Mouse (Mus musculus): ENCODE measurements around the gene Galnt14. TPM values are rescaled to one million over a fixed set of nuclear protein-coding genes. Genes with fewer than 3 reads are reported as not detected.

The Galnt14 gene
- total RNA-seq, 2 experiments from 2014 or later: 18.2 to 19.1 TPM

- intact Hi-C loops (cut with DNase I): no loop called here
- no peak for DNase-seq (ENCODE audit: low spot score in 2 of 2)
Observed at GRCm38 (mm10) chr17:73540409-73541232, 169.6 kb downstream of the Galnt14 start.

- intact Hi-C loops (cut with DNase I): no loop called here
- no peak for DNase-seq (ENCODE audit: low spot score in 2 of 2)
Observed at GRCm38 (mm10) chr17:73531896-73532295, 178.4 kb downstream of the Galnt14 start.

GRCm38 (mm10) chr17:73522169-73522568, 188.1 kb downstream of the Galnt14 start:
- intact Hi-C loops (cut with DNase I): no loop called here
- DNase-seq (ENCODE audit: low spot score in 2 of 2): no peak

- intact Hi-C loops (cut with DNase I): loop anchor here (1.0 to 5.0 kb wide), 3 partner anchors 38 to 194 kb away; no protein-coding TSS in a partner anchor
- peak; percentile 32 to 44 for DNase-seq (ENCODE audit: low spot score in 2 of 2)
Observed at GRCm38 (mm10) chr17:73519350-73519749, 190.9 kb downstream of the Galnt14 start.

GRCm38 (mm10) chr17:73518359-73518758, 191.9 kb downstream of the Galnt14 start:
- intact Hi-C loops (cut with DNase I): loop anchor here (5.0 kb wide), 2 partner anchors 39 to 131 kb away; no protein-coding TSS in a partner anchor
- peak; percentile 44 to 50 for DNase-seq (ENCODE audit: low spot score in 2 of 2)

GRCm38 (mm10) chr17:73515506-73515905, 194.7 kb downstream of the Galnt14 start:
- peak; percentile 22 to 45 for DNase-seq (ENCODE audit: low spot score in 2 of 2)
- intact Hi-C loops (cut with DNase I): loop anchor here (5.0 kb wide), 2 partner anchors 42 to 128 kb away; no protein-coding TSS in a partner anchor

GRCm38 (mm10) chr17:73514862-73515261, 195.4 kb downstream of the Galnt14 start:
- intact Hi-C loops (cut with DNase I): loop anchor here (5.0 kb wide), 2 partner anchors 42 to 128 kb away; no protein-coding TSS in a partner anchor
- no peak for DNase-seq (ENCODE audit: low spot score in 2 of 2)

- DNase-seq (ENCODE audit: low spot score in 2 of 2): no peak
- intact Hi-C loops (cut with DNase I): no loop called here
Observed at GRCm38 (mm10) chr17:73514258-73514657, 196.0 kb downstream of the Galnt14 start.

- no peak for DNase-seq (ENCODE audit: low spot score in 2 of 2)
- intact Hi-C loops (cut with DNase I): no loop called here
Observed at GRCm38 (mm10) chr17:73512844-73513243, 197.4 kb downstream of the Galnt14 start.

GRCm38 (mm10) chr17:73507804-73508535, 202.3 kb downstream of the Galnt14 start:
- no peak for DNase-seq (ENCODE audit: low spot score in 2 of 2)
- intact Hi-C loops (cut with DNase I): no loop called here

GRCm38 (mm10) chr17:73504111-73504510, 206.1 kb downstream of the Galnt14 start:
- DNase-seq (ENCODE audit: low spot score in 2 of 2): no peak
- intact Hi-C loops (cut with DNase I): no loop called here

- intact Hi-C loops (cut with DNase I): no loop called here
- no peak for DNase-seq (ENCODE audit: low spot score in 2 of 2)
Observed at GRCm38 (mm10) chr17:73502613-73503012, 207.6 kb downstream of the Galnt14 start.

- DNase-seq (ENCODE audit: low spot score in 2 of 2): no peak
- intact Hi-C loops (cut with DNase I): loop anchor here (10.0 kb wide), 1 partner anchor 185 kb away; no protein-coding TSS in a partner anchor
Observed at GRCm38 (mm10) chr17:73489519-73489918, 220.7 kb downstream of the Galnt14 start.

GRCm38 (mm10) chr17:73487792-73488191, 222.5 kb downstream of the Galnt14 start:
- DNase-seq (ENCODE audit: low spot score in 2 of 2): no peak
- intact Hi-C loops (cut with DNase I): loop anchor here (10.0 kb wide), 1 partner anchor 183 kb away; no protein-coding TSS in a partner anchor

GRCm38 (mm10) chr17:73487380-73487779, 222.9 kb downstream of the Galnt14 start:
- DNase-seq (ENCODE audit: low spot score in 2 of 2): no peak
- intact Hi-C loops (cut with DNase I): loop anchor here (10.0 kb wide), 1 partner anchor 183 kb away; no protein-coding TSS in a partner anchor

GRCm38 (mm10) chr17:73477096-73478076, 232.9 kb downstream of the Galnt14 start:
- intact Hi-C loops (cut with DNase I): no loop called here

GRCm38 (mm10) chr17:73474371-73474770, 235.9 kb downstream of the Galnt14 start:
- intact Hi-C loops (cut with DNase I): no loop called here
- no peak for DNase-seq (ENCODE audit: low spot score in 2 of 2)

More at GRCm38 (mm10) chr17:73477096-73478076, 232.9 kb downstream of the Galnt14 start:
- DNase-seq (ENCODE audit: low spot score in 2 of 2): peak in 1 of 2 experiments; percentile 9

GRCm38 (mm10) chr17:73473012-73473411, 237.2 kb downstream of the Galnt14 start:
- intact Hi-C loops (cut with DNase I): no loop called here
- DNase-seq (ENCODE audit: low spot score in 2 of 2): no peak

- intact Hi-C loops (cut with DNase I): no loop called here
- no peak for DNase-seq (ENCODE audit: low spot score in 2 of 2)
Observed at GRCm38 (mm10) chr17:73460874-73461273, 249.4 kb downstream of the Galnt14 start.
